Mouse (Mus musculus): ENCODE data around the gene Ghrl.

- TF ChIP-seq CTCF (IDR thresholded peaks at IDR 0.05; ENCODE audit: extremely low read depth, insufficient read depth, insufficient read length, insufficient replicate concordance) (no peak), POLR2A (IDR thresholded peaks at IDR 0.05; ENCODE audit: low read depth, low read length) (peak; percentile 86)
These were observed 23.0 kb downstream of the Ghrl start, which contains the start of gene Tatdn2 for GRCm38 (mm10) chr6:113696582-113697221.
